Mouse (Mus musculus) stomach, postnatal 0 days (tissue): ENCODE measurements at regions not wholly inside any gene's neighbourhood (a gene's known extent, or its start where the extent isn't known, plus 50 kb on each side); places are given as distances from the start of the nearest gene placed in this dataset.

Source experiments
- ATAC-seq: fragments of 200-750 bp; cut with Nextera tagmentation; 2 replicates; pipeline ENCODE4 v1.8.0; 2017; ENCODE audit not compliant: low FRiP score, low TSS enrichment
- DNase-seq: peaks from one replicate; pipeline ENCODE4 v3.0.0-alpha.2; 2016; ENCODE audit warnings: low spot score
- H3K27ac ChIP-seq: fragments of 300-500 bp; sonication (generic); replicated peaks from 2 replicates; pipeline ENCODE4 v1.5.1; 2014; ENCODE audit warnings: mild to moderate bottlenecking, control low read depth
- H3K27me3 ChIP-seq: fragments of 300-500 bp; sonication (generic); 2 replicates; pipeline ENCODE4 v1.6.1; 2014; ENCODE audit warnings: low read length; ENCODE audit not compliant: control insufficient read depth, insufficient read depth
- H3K36me3 ChIP-seq: fragments of 300-500 bp; sonication (generic); 2 replicates; pipeline ENCODE4 v1.6.1; 2014; ENCODE audit warnings: low read length, mixed read lengths; ENCODE audit not compliant: control insufficient read depth, insufficient read depth
- H3K4me1 ChIP-seq: fragments of 300-500 bp; sonication (generic); replicated peaks from 2 replicates; pipeline ENCODE4 v1.6.1; 2014; ENCODE audit warnings: antibody characterized with exemption; ENCODE audit not compliant: control insufficient read depth, insufficient read depth
- H3K4me2 ChIP-seq: fragments of 300-500 bp; sonication (generic); replicated peaks from 2 replicates; pipeline ENCODE4 v1.6.1; 2014; ENCODE audit warnings: low read depth, mild to moderate bottlenecking, control low read depth, moderate library complexity
- H3K4me3 ChIP-seq: fragments of 300-500 bp; sonication (generic); 2 replicates; pipeline ENCODE4 v1.5.1; 2014; ENCODE audit warnings: low read depth, low read length, control low read depth
- H3K9ac ChIP-seq: fragments of 300-500 bp; sonication (generic); 2 replicates; pipeline ENCODE4 v1.6.1; 2014; ENCODE audit warnings: mild to moderate bottlenecking, low read length, control low read depth, mixed read lengths
- H3K9me3 ChIP-seq: fragments of 300-500 bp; sonication (generic); 2 replicates; pipeline ENCODE4 v1.6.1; 2016; ENCODE audit warnings: low read length; ENCODE audit not compliant: control insufficient read depth
- CTCF ChIP-seq: IDR thresholded peaks from 2 replicates; pipeline ENCODE4 v1.5.1; 2016; ENCODE audit warnings: antibody characterized with exemption, low read depth, mild to moderate bottlenecking, moderate library complexity
- EP300 ChIP-seq: optimal IDR thresholded peaks from 2 replicates; pipeline ENCODE3; 2016; ENCODE audit warnings: antibody characterized with exemption
- WGBS: fragments of 180-500 bp; shearing (Covaris S2); extraction: QIAGEN DNeasy Blood & Tissue Kit; methylation state at CpG from one replicate; pipeline ENCODE4 v1.1.7; 2014; 5-methylcytosine and 5-hydroxymethylcytosine counted together

DNA sequence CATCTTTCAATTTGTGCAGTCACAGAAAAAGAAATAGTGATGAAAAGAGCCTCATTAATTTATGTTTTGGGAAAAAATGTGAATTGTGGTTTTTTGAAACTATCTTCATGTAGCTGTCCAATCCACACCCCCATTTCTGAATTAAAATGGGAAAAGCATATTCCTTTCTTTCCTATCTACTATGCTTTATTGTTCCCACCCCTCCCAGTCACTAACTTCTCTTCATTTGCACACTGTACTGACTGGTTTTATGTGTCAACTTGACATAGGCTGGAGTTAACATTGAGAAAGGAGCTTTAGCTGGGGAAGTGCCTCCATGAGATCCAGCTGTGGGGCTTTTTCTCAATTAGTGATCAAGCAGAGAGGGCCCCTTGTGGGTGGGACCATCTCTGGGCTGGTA is 262.8 kb upstream of the B430305J03Rik start:
- DNase-seq (no peak), ATAC-seq (no peak)
- Histone ChIP-seq H3K9me3 (no peaks in the 10 kb centered on the region), H3K36me3 (no peaks in the 10 kb centered on the region), H3K4me2 (no peak overlapping the region), H3K27ac (no peak overlapping the region), H3K27me3 (no peaks in the 10 kb centered on the region), H3K4me3 (no peak overlapping the region), H3K4me1 (no peaks in the 10 kb centered on the region), H3K9ac (no peak overlapping the region)
- no peak for TF ChIP-seq EP300
- TF ChIP-seq CTCF = no peak

DNA sequence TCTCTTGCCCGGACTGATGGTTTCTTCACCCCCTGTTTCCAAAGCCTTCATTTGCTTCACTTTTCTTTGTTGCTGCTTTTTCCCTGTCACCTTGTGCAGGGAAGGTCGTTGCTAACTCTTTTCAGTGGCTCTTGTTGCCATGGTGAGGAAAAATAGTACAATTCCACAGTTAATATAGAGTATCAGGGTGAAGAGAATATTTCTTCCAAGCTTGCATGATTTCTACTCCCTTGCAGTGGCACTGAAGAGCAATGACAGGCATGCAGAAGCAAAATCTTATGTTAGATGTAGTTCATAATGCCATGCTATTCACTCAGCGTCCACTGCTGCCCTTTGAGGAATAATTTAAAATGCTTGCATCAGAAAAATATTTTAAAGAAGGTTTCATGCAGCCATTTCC is 262.3 kb upstream of the B430305J03Rik start:
- TF ChIP-seq EP300 = no peak
- no peak for TF ChIP-seq CTCF
- Histone ChIP-seq H3K27ac (no peak overlapping the region), H3K4me2 (no peak overlapping the region), H3K9me3 (no peaks in the 10 kb centered on the region), H3K36me3 (no peaks in the 10 kb centered on the region), H3K4me3 (no peak overlapping the region), H3K27me3 (no peaks in the 10 kb centered on the region), H3K4me1 (no peaks in the 10 kb centered on the region), H3K9ac (no peak overlapping the region)
- WGBS = 69% methylated on average over 3 of the region's 3 CpGs
- ATAC-seq (no peak), DNase-seq (no peak)

DNA sequence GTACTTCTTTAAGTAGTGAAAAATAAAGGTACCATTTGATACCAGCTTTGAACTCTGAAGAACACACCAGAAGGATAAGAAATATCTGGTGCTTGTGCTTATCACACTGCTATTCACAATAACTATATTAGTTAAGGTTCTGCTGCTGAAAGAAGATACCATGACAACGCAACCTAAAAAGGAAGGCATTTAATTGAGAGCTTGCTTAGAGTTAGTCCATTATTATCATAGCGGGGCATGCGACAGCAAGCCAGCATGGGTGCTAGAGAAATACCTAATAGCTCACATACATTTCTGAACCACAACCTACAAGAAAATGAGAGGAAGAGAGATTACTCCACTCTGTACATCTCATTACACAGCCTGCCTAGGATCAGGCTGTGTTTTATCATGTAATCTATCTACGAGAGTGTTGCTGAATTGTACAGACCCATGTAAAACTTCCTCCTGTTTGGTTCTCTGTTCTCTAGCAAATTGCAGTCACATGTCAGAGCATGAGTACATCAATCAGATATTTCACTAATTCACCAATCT is 258.3 kb upstream of the B430305J03Rik start:
- no peaks in the 10 kb centered on the region for H3K36me3 ChIP-seq
- H3K4me1 ChIP-seq = no peaks in the 10 kb centered on the region
- 87% methylated on average over 4 of the region's 4 CpGs for WGBS
- DNase-seq (no peak), ATAC-seq (no peak)
- no peak overlapping the region for H3K27ac ChIP-seq
- no peak for TF ChIP-seq CTCF
- no peak for TF ChIP-seq EP300
- no peak overlapping the region for H3K9ac ChIP-seq
- H3K4me3 ChIP-seq = no peak overlapping the region
- H3K4me2 ChIP-seq = no peak overlapping the region
- H3K9me3 ChIP-seq = no peaks in the 10 kb centered on the region
- H3K27me3 ChIP-seq = no peaks in the 10 kb centered on the region

DNA sequence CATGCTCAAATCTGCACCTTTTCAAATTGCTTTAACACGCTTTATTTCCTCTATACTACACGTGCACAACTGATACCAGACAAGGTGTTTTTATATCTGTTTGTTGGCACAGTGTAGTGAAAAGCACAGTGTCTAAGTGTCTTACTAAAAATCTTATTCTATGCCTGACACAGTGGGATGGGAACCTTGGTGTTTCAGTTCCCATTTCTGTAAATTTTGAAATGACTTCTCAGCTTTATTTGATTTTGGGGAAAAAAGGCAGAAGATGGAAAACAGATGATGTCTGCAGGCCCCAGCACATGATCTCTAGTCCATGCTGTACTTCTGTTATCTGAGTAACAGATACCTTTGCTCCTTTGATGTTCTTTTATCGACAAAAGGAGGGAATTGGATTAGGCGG is 239.7 kb upstream of the B430305J03Rik start:
- H3K4me1 ChIP-seq = no peaks in the 10 kb centered on the region
- no peak overlapping the region for H3K9ac ChIP-seq
- no peaks in the 10 kb centered on the region for H3K36me3 ChIP-seq
- no peak overlapping the region for H3K4me2 ChIP-seq
- WGBS = 78% methylated on average over 4 of the region's 4 CpGs
- TF ChIP-seq CTCF (no peak), EP300 (no peak)
- H3K27ac ChIP-seq = no peak overlapping the region
- no peaks in the 10 kb centered on the region for H3K9me3 ChIP-seq
- H3K27me3 ChIP-seq = no peaks in the 10 kb centered on the region
- H3K4me3 ChIP-seq = no peak overlapping the region
- ATAC-seq = no peak
- DNase-seq = no peak

DNA sequence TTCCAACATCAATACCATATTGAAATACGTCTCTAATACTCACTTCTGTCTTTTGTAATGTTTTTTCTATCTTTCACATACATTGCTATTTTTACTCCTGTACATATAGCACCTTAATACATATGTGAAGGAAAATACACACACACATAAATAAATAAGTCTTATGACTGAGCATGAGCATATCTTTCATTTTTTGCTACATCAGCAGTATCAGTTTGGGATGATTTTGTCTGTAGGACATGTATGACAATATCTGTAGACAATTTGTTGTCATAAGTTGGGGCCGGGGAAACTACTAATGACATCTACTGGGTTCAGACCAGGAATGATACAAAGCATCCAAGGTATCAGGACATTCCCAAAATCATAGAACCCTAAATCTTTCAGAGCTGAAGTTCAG is 237.1 kb upstream of the B430305J03Rik start:
- H3K4me1 ChIP-seq = no peaks in the 10 kb centered on the region
- no peak for ATAC-seq

DNA sequence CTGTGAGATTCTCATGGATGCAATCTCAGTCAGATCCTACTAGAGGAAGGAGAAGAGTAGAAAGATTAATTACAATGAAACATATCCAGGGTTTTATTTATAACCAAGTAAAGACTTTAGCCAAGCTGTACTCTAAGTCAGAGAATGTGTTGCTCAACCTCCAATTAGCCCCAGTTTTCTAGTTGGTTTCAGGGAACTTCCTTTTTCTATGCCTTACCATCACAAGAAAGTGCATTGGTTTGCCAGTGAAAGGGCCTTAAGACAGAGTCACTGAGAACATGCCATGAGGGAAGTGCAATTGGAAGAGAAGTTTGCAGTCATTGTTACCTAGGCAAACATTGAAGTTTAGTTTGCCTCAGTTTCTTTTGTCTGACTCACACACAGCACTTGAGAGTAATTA is 229.8 kb upstream of the B430305J03Rik start:
- no peaks in the 10 kb centered on the region for H3K36me3 ChIP-seq
- no peak overlapping the region for H3K4me3 ChIP-seq
- DNase-seq (no peak), ATAC-seq (no peak)
- H3K9me3 ChIP-seq = no peaks in the 10 kb centered on the region
- H3K4me2 ChIP-seq = no peak overlapping the region
- TF ChIP-seq CTCF = no peak
- no peak for TF ChIP-seq EP300
- H3K4me1 ChIP-seq = no peaks in the 10 kb centered on the region
- no peak overlapping the region for H3K9ac ChIP-seq
- H3K27ac ChIP-seq = no peak overlapping the region
- H3K27me3 ChIP-seq = no peaks in the 10 kb centered on the region

More for the DNA sequence above, 237.1 kb upstream of the B430305J03Rik start:
- Histone ChIP-seq H3K9me3 (no peaks in the 10 kb centered on the region), H3K9ac (no peak overlapping the region), H3K27me3 (no peaks in the 10 kb centered on the region), H3K4me2 (no peak overlapping the region), H3K4me3 (no peak overlapping the region), H3K27ac (no peak overlapping the region), H3K36me3 (no peaks in the 10 kb centered on the region)
- TF ChIP-seq CTCF (no peak), EP300 (no peak)
- 86% methylated on average over 2 of the region's 2 CpGs for WGBS
- DNase-seq = no peak
